Mouse (Mus musculus) lung, embryonic 16.5 days (tissue): ENCODE data around the gene Fbp2. TPM values are rescaled to one million over a fixed set of nuclear protein-coding genes. Genes with fewer than 3 reads are reported as not detected.

ENCODE experiments used
- ATAC-seq: fragments of 200-750 bp; cut with Nextera tagmentation; 2 replicates; pipeline ENCODE4 v1.8.0; 2017; ENCODE audit warnings: low read depth, mild to moderate bottlenecking, moderate library complexity
- H3K27ac ChIP-seq: fragments of 300-500 bp; sonication (generic); 2 replicates; pipeline ENCODE4 v1.5.1; 2014; ENCODE audit warnings: mild to moderate bottlenecking, control low read depth, low read length
- H3K27me3 ChIP-seq: fragments of 300-500 bp; sonication (generic); 2 replicates; pipeline ENCODE4 v1.6.1; 2014; ENCODE audit warnings: low read depth, low read length, mixed read lengths; ENCODE audit not compliant: control insufficient read depth, insufficient read depth
- H3K36me3 ChIP-seq: fragments of 300-500 bp; sonication (generic); 2 replicates; pipeline ENCODE4 v1.6.1; 2014; ENCODE audit warnings: low read length; ENCODE audit not compliant: control insufficient read depth, insufficient read depth
- H3K4me1 ChIP-seq: fragments of 300-500 bp; sonication (generic); replicated peaks from 2 replicates; pipeline ENCODE4 v1.6.1; 2014; ENCODE audit warnings: low read length, mixed read lengths; ENCODE audit not compliant: control insufficient read depth, insufficient read depth
- H3K4me2 ChIP-seq: fragments of 300-500 bp; sonication (generic); 2 replicates; pipeline ENCODE4 v1.6.1; 2014; ENCODE audit warnings: low read depth, low read length, control low read depth
- H3K4me3 ChIP-seq: fragments of 300-500 bp; sonication (generic); 2 replicates; pipeline ENCODE4 v1.5.1; 2014; ENCODE audit warnings: mild to moderate bottlenecking, low read length, control low read depth
- H3K9ac ChIP-seq: fragments of 300-500 bp; sonication (generic); 2 replicates; pipeline ENCODE4 v1.6.1; 2014; ENCODE audit warnings: low read length, control low read depth
- H3K9me3 ChIP-seq: fragments of 300-500 bp; sonication (generic); 2 replicates; pipeline ENCODE4 v1.6.1; 2016; ENCODE audit warnings: low read length; ENCODE audit not compliant: control insufficient read depth
- WGBS: fragments of 180-500 bp; shearing (Covaris S2); extraction: QIAGEN DNeasy Blood & Tissue Kit; methylation state at CpG from one replicate; pipeline ENCODE4 v1.1.7; 2014; 5-methylcytosine and 5-hydroxymethylcytosine counted together
- polyA plus RNA-seq: library from polyadenylated mRNA; unstranded; fragments of >200 nt; fragmentation: Nextera tagmentation; extraction: Ambion mirVana; gene quantifications from 2 replicates; pipeline ENCODE4 v1.2.1, GENCODE M21; 2015

Gene Fbp2
- polyA plus RNA-seq, 1 experiment from 2014 or later: 0.73 TPM

GRCm38 (mm10) chr13:62883925-62884324 is 25.7 kb upstream of the Fbp2 start:
- Histone ChIP-seq H3K9ac (no peak overlapping the region), H3K27ac (no peak overlapping the region), H3K4me1 (peaks cover 2% of the 10 kb centered on the region; the same call in 1 of the 2 replicates), H3K36me3 (no peaks in the 10 kb centered on the region), H3K4me2 (no peak overlapping the region), H3K27me3 (peaks cover 9% of the 10 kb centered on the region; the same call in 1 of the 2 replicates), H3K9me3 (no peaks in the 10 kb centered on the region), H3K4me3 (no peak overlapping the region)
- no peak for ATAC-seq
- WGBS: 90% methylated on average over 9 of the region's 9 CpGs

GRCm38 (mm10) chr13:62883436-62883835 is 25.2 kb upstream of the Fbp2 start:
- 70% methylated on average over 2 of the region's 2 CpGs for WGBS
- Histone ChIP-seq H3K4me3 (no peak overlapping the region), H3K9ac (no peak overlapping the region), H3K27me3 (peaks cover 9% of the 10 kb centered on the region; the same call in 1 of the 2 replicates), H3K9me3 (no peaks in the 10 kb centered on the region), H3K4me1 (peaks cover 2% of the 10 kb centered on the region; the same call in 1 of the 2 replicates), H3K27ac (no peak overlapping the region), H3K36me3 (no peaks in the 10 kb centered on the region), H3K4me2 (no peak overlapping the region)
- ATAC-seq: no peak

GRCm38 (mm10) chr13:62882856-62883255 is 24.6 kb upstream of the Fbp2 start:
- Histone ChIP-seq H3K9me3 (no peaks in the 10 kb centered on the region), H3K27ac (no peak overlapping the region), H3K4me2 (no peak overlapping the region), H3K36me3 (no peaks in the 10 kb centered on the region), H3K4me3 (no peak overlapping the region), H3K4me1 (peaks cover 1% of the 10 kb centered on the region; the same call in 1 of the 2 replicates), H3K27me3 (peaks cover 5% of the 10 kb centered on the region; the same call in 1 of the 2 replicates), H3K9ac (no peak overlapping the region)
- ATAC-seq: no peak
- WGBS: 71% methylated on average over 5 of the region's 5 CpGs

GRCm38 (mm10) chr13:62881336-62881735 is 23.1 kb upstream of the Fbp2 start:
- peak overlapping the region; percentile 41; the same call in 1 of the 2 replicates for H3K27ac ChIP-seq
- H3K4me2 ChIP-seq: no peak overlapping the region
- no peak for ATAC-seq
- 68% methylated on average over 9 of the region's 9 CpGs for WGBS
- no peaks in the 10 kb centered on the region for H3K9me3 ChIP-seq
- H3K4me3 ChIP-seq: no peak overlapping the region
- H3K9ac ChIP-seq: no peak overlapping the region
- no peaks in the 10 kb centered on the region for H3K36me3 ChIP-seq
- H3K27me3 ChIP-seq: no peaks in the 10 kb centered on the region
- no peaks in the 10 kb centered on the region for H3K4me1 ChIP-seq

- Histone ChIP-seq H3K27ac (no peak overlapping the region), H3K4me1 (no peaks in the 10 kb centered on the region)
- no peak; the same call in 1 of the 2 replicates for ATAC-seq
Measured at GRCm38 (mm10) chr13:62879831-62880615, 21.8 kb upstream of the Fbp2 start.

GRCm38 (mm10) chr13:62879411-62879810 is 21.2 kb upstream of the Fbp2 start:
- no peaks in the 10 kb centered on the region for H3K27me3 ChIP-seq
- no peak overlapping the region for H3K27ac ChIP-seq
- no peaks in the 10 kb centered on the region for H3K4me1 ChIP-seq
- H3K9ac ChIP-seq: no peak overlapping the region
- no peak for ATAC-seq
- H3K4me2 ChIP-seq: no peak overlapping the region
- no peak overlapping the region for H3K4me3 ChIP-seq
- no peaks in the 10 kb centered on the region for H3K36me3 ChIP-seq
- H3K9me3 ChIP-seq: no peaks in the 10 kb centered on the region
- WGBS: 53% methylated on average over 6 of the region's 6 CpGs

More at GRCm38 (mm10) chr13:62879831-62880615, 21.8 kb upstream of the Fbp2 start:
- WGBS: 50% methylated on average over 8 of the region's 8 CpGs
- Histone ChIP-seq H3K4me2 (no peak overlapping the region), H3K27me3 (no peaks in the 10 kb centered on the region), H3K36me3 (no peaks in the 10 kb centered on the region), H3K4me3 (no peak overlapping the region), H3K9me3 (no peaks in the 10 kb centered on the region), H3K9ac (no peak overlapping the region)

- Histone ChIP-seq H3K9me3 (no peaks in the 10 kb centered on the region), H3K9ac (no peak overlapping the region), H3K27me3 (no peaks in the 10 kb centered on the region), H3K4me3 (no peak overlapping the region), H3K4me2 (no peak overlapping the region), H3K36me3 (no peaks in the 10 kb centered on the region), H3K4me1 (no peaks in the 10 kb centered on the region), H3K27ac (no peak overlapping the region)
- WGBS: 7% methylated on average over 5 of the region's 5 CpGs
- ATAC-seq: peak; percentile 58; the same call in 1 of the 2 replicates
Measured at GRCm38 (mm10) chr13:62877247-62877646, 19.0 kb upstream of the Fbp2 start.

- no peak overlapping the region for H3K27ac ChIP-seq
- no peaks in the 10 kb centered on the region for H3K27me3 ChIP-seq
- ATAC-seq: no peak
- WGBS: 66% methylated on average over 1 of the region's 1 CpGs
- no peak overlapping the region for H3K9ac ChIP-seq
- no peaks in the 10 kb centered on the region for H3K36me3 ChIP-seq
- H3K4me1 ChIP-seq: no peaks in the 10 kb centered on the region
- no peak overlapping the region for H3K4me3 ChIP-seq
- H3K9me3 ChIP-seq: no peaks in the 10 kb centered on the region
- no peak overlapping the region for H3K4me2 ChIP-seq
Measured at GRCm38 (mm10) chr13:62876111-62876510, 17.9 kb upstream of the Fbp2 start.

- H3K27ac ChIP-seq: no peak overlapping the region
Measured at GRCm38 (mm10) chr13:62872252-62872651, 14.0 kb upstream of the Fbp2 start.

More at GRCm38 (mm10) chr13:62872252-62872651, 14.0 kb upstream of the Fbp2 start:
- Histone ChIP-seq H3K4me1 (no peaks in the 10 kb centered on the region), H3K4me2 (no peak overlapping the region), H3K36me3 (no peaks in the 10 kb centered on the region), H3K9ac (no peak overlapping the region), H3K9me3 (no peaks in the 10 kb centered on the region), H3K4me3 (no peak overlapping the region), H3K27me3 (no peaks in the 10 kb centered on the region)
- 41% methylated on average over 3 of the region's 3 CpGs for WGBS
- ATAC-seq: no peak
